Mouse (Mus musculus): Measurements from ENCODE around the gene Nrl. TPM values are rescaled to one million over a fixed set of nuclear protein-coding genes. Genes with fewer than 3 reads are reported as not detected.

The Nrl gene
- polyA plus RNA-seq, 1 experiment: not detected

DNA sequence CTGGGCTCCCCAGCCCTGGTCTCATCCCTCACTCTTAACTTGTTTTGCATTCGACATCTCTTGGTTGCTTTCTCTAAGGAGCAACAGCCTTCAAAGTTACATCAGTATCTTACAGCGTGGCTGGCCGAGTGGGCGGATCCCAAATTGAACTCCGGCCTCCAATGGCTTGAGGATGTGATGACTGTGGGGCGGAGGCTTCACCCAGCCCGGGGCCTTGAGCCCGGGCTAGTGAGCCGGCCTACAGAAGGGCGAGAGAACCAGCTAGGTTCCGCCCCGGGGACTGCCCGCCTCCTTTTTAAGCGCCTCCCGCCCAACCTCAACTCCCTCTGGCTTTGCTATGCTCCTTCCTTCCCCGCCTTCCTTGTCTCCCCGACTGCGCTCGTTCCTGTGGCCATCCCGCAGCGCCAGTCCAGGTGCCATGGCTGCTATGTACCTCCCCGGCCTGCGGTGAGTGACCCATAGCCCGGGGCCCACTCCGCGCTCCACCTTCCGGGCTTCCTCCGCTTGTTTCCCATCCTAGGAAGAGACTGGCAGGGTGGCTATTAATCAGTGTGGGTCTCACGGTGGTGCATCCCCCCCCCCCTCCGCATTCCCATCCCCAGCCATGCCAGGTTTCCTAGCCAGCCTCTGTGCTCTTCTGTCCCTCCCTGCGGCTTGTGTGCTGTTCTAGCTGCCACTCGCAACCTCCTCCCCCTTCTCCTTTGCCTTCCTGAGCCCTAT is 15.4 kb upstream of the Nrl start, which contains the start of gene Pck2:
Pck2 (plus strand) TSS at position 200 of the 720 bp plus-strand sequence.
- DNase-seq (ENCODE audit: low read depth, low spot score): peak; percentile 67
- under 1% methylated on average over 32 of the region's 32 CpGs for WGBS

- 44% methylated on average over 6 of the region's 6 CpGs for WGBS
Observed at GRCm38 (mm10) chr14:55536116-55536745, 11.4 kb upstream of the Nrl start.

GRCm38 (mm10) chr14:55527940-55528339 is 3.2 kb upstream of the Nrl start:
- WGBS: 13% methylated on average over 3 of the region's 3 CpGs

More at GRCm38 (mm10) chr14:55536116-55536745, 11.4 kb upstream of the Nrl start:
- no peak for DNase-seq (ENCODE audit: low read depth, low spot score)

DNA sequence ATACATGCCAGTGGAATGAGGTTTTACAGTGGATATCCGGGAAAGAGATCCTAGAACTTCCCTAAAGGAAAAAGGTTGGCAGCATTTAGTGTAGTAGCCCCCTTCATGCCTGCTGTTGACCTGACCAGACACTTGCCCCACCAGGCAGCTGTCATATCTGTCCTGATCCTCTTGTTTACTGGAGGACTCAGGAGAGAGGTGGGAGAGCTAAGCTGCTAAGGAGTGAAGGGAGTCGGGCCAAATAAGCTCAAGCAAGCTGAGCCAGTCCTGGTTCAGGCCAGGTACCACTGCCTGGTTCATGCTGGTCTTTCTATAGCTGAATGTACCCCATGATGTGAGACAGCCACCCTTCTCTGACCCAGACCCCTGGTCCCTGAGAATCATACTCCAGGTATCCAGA is 1.9 kb upstream of the Nrl start:
- DNase-seq (ENCODE audit: low read depth, low spot score): no peak
- 70% methylated on average over 2 of the region's 2 CpGs for WGBS

More at GRCm38 (mm10) chr14:55527940-55528339, 3.2 kb upstream of the Nrl start:
- DNase-seq (ENCODE audit: low read depth, low spot score): no peak

GRCm38 (mm10) chr14:55524062-55524461 is 719 bp downstream of the Nrl start:
- 28% methylated on average over 4 of the region's 4 CpGs for WGBS
- no peak for DNase-seq (ENCODE audit: low read depth, low spot score)

DNA sequence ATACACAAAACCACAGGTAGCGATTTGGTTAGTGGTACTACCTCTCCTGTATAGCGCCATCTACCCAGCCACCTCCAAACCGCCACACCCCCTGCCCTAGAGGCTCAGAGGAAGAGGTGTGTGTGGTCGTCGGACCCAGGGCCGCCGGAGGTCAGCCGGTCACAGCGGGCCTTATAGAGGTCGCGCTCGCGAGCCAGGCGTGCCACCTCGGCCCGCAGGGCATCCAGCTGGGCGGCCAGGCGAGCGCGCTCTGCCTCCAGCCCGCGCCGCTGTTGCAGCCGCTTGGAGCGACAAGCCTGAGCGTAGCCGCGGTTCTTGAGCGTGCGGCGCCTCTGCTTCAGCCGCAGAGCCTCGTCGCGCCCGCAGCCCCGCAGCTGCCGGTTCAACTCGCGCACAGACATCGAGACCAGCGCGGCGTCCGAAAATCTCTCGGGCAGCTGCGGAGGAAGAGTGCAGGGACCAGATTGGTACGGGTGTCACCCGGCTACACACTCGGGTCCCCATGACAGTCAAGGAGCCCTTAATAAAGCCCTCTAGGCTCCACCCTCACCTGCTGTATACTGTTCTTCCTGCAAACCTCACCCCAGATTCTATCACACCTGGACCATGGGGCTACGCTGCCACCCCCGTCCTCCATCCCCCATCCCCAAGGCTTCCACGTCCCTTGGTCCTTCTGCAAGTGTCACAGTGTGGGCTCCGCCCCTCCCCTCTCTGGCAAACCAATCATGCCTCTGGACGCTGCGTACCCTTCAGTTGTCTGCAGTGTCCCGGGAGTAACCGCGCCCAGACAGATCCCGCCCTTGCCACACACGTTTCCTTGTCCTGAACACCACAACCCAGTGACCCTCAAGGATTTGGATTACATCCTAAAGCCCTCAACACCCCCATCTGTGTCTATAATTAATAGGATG is 4.1 kb downstream of the Nrl start:
- under 1% methylated on average over 61 of the region's 61 CpGs for WGBS
- no peak for DNase-seq (ENCODE audit: low read depth, low spot score)

DNA sequence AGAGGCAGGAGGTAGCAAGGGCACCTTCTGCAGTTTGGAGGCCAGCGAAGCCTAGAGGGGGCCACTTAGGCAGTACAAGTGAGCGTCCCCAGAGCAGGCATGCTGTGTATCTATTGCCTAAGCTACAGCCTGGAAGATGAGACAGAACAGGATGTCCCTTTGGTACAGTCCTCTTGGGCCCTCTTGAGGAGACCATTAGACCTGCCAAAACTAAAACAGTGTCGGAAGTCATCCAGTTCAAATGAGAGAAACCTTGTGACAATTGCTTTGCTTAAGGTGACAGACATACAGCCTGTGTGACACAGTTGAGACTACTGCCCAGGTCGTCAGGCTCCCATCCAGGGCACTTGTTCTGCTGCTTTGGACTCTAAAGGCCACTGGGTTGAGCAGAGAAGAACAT is 5.2 kb downstream of the Nrl start:
- 75% methylated on average over 4 of the region's 4 CpGs for WGBS
- DNase-seq (ENCODE audit: low read depth, low spot score): no peak

- DNase-seq (ENCODE audit: low read depth, low spot score): no peak
- 75% methylated on average over 2 of the region's 2 CpGs for WGBS
Observed at GRCm38 (mm10) chr14:55518897-55519296, 5.9 kb downstream of the Nrl start.

DNA sequence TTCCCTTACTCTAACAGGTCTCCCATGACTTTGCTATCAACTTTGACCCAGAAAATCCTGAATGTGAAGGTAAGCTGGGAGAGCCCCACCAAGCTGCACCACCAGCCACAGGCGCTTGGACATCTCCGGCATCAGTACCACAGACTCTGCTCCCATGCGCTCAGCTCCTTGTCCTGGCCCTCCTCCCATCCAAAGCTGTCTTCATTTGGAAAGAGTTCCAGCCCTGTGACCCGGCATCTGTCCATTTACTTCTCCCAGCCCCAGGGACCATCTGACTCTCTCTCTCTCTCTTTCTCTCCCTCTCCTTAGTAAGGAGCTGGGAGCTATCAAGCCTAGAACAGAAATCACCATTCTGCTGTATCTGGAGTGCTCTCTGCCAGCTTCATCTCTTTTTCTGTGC is 8.9 kb downstream of the Nrl start:
- WGBS: 84% methylated on average over 4 of the region's 4 CpGs
- DNase-seq (ENCODE audit: low read depth, low spot score): no peak

GRCm38 (mm10) chr14:55513927-55514326 is 10.9 kb downstream of the Nrl start:
- WGBS: 46% methylated on average over 10 of the region's 10 CpGs
- no peak for DNase-seq (ENCODE audit: low read depth, low spot score)

DNA sequence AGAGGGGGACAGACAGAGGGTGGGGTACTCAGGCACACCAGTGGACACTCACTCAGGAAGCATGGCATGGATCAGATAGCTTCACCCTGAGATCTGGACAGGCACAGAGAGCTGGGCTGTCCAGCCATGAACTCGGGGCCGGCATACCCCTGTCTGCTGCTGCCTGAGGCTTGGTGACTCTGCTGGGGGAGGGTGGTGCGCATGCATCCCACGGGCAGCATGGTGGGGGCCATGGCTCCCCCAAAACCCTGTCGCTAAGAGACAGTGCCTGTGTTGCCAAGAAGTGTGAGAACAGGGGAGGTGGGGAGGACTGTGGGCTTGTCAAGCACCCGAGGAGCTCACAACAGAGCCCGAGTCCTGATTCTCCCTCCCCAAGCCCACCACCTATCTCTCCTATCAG is 13.7 kb downstream of the Nrl start:
- DNase-seq (ENCODE audit: low read depth, low spot score): no peak
- WGBS: 47% methylated on average over 7 of the region's 7 CpGs

DNA sequence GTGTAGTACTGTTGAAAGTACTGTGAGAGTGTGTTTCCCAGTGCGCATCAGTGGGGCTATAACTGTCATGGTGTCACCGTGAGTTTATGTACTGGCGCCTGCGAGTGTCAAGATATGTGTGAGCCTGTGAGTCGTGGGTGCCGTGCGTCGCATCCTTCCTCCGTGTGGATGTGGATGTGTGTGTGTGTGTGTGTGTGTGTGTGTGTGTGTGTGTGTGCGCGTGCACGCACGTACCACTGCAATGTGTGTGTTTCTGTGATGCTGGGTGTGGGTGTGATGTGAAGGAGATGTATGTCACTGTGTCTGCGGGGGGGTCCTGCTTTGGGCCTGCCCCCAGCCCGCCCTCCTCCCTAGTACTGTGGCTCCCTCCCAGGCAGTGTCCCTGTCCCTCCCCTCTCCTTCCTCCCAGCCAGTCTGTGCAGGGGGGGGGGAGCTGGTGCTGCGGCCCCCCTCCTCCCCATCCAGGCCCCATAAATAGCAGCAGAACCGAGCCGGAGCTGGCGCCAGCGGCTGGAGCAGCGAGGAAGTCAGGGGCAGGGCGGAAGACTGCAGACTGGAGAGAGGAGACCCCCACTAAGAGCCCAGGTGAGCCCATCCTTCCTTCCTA is 14.6 kb downstream of the Nrl start, which contains the start of gene Cpne6:
Cpne6 (plus strand) TSS at position 321 of the 607 bp plus-strand sequence.
- DNase-seq (ENCODE audit: low read depth, low spot score): no peak
- 62% methylated on average over 22 of the region's 22 CpGs for WGBS

DNA sequence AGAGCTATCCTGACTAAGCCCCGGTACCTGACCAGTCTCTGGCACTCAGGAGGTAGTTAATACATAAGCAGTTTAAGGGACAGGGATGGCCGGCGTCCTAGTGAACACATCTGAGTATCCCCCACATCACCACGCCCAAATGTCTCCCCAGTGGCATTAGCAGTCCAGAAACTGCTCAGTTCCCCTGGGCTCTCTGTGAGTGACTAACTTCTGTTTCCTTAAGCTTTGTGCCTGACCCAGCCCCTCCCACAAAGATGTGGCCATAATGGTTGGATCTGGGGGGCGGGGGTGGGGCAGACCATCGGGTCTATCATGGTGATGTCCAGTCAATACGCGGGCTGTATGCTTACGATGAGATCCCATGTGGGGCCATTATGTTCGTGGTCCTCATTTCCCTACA is 15.2 kb downstream of the Nrl start:
- no peak for DNase-seq (ENCODE audit: low read depth, low spot score)
- 69% methylated on average over 10 of the region's 10 CpGs for WGBS

GRCm38 (mm10) chr14:55507801-55508200 is 17.0 kb downstream of the Nrl start:
- 50% methylated on average over 7 of the region's 7 CpGs for WGBS

DNA sequence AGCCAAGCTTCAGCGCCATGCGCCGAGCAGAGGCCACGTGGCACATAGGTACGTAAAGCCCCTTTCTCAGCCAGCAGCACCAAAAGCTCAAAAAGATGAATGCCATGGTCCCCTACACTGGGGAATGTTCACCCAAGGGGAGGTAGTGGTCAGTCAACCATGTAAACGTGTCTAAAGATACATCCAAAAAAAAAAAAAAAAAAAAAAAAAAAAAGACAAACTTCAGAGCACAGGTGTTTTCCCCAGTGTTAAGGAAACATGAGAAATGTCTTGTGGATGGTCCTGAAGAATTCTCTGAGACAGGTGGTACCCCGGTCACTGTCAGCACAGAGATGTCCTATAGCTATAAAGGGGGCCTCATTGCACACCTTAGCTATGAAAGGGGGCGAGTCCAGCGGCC is 19.2 kb downstream of the Nrl start:
- DNase-seq (ENCODE audit: low read depth, low spot score): no peak
- WGBS: 79% methylated on average over 9 of the region's 9 CpGs

More at GRCm38 (mm10) chr14:55507801-55508200, 17.0 kb downstream of the Nrl start:
- no peak for DNase-seq (ENCODE audit: low read depth, low spot score)

- 35% methylated on average over 6 of the region's 6 CpGs for WGBS
- DNase-seq (ENCODE audit: low read depth, low spot score): no peak
Observed at GRCm38 (mm10) chr14:55497449-55497821, 27.3 kb downstream of the Nrl start.

DNA sequence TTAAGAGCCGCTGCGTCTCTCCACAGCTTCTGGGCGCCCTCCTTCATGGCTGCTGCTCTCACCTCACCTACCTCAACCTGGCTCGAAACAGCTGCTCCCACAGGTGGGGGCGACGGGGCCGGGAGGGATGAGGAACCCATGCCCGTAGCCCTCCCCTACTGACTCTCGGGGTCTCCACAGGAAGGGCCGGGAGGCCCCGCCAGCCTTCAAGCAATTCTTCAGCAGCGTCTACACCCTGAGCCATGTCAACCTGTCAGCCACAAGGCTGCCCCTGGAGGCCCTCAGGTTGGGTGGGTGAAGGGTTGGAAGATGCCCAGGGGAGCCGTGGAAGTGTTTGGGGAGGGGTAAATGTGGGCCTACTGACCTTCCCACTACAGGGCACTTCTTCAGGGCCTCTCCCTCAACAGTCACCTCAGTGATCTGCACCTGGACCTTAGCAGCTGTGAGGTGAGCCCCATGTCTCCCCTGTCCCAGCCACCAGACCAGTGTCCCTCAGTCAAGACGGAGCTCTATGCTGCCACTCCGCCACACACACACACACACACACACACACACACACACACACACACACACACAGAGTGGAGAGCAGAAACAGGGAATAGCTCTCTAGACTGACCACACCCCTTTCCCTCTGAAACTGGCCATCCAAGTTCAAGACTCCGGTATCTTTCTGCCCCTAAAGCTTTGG is 27.9 kb downstream of the Nrl start:
- 68% methylated on average over 16 of the region's 16 CpGs for WGBS
- DNase-seq (ENCODE audit: low read depth, low spot score): no peak

- 66% methylated on average over 20 of the region's 20 CpGs for WGBS
- no peak for DNase-seq (ENCODE audit: low read depth, low spot score)
Observed at GRCm38 (mm10) chr14:55495509-55496240, 29.1 kb downstream of the Nrl start.

DNA sequence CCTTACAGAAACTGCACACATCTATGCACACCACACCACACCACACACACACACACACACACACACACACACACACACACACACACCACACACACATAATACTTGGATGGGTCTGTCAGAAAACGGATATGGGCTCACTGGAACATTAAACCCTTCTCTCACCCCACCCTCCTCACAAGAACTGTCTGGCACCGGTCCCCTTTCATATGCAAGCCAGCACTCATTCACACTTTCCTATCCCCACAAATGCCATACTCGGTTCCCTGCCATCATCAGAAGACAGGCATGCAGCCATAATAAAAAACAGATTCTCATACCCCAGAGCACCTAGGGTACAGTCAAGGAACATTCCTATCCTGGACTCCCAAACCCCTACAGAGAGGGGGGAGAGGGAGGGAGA is 32.7 kb downstream of the Nrl start:
- 43% methylated on average over 3 of the region's 3 CpGs for WGBS
- DNase-seq (ENCODE audit: low read depth, low spot score): no peak
